Mouse (Mus musculus) midbrain, postnatal 0 days (tissue): Measurements from ENCODE around the gene Adk. TPM values are rescaled to one million over a fixed set of nuclear protein-coding genes. Genes with fewer than 3 reads are reported as not detected.

ENCODE experiments used
- ATAC-seq: fragments of 200-750 bp; cut with Nextera tagmentation; 2 replicates; pipeline ENCODE4 v1.8.0; 2017; ENCODE audit warnings: moderate number of reproducible peaks, mild to moderate bottlenecking, moderate TSS enrichment, moderate library complexity; ENCODE audit not compliant: low FRiP score
- DNase-seq: peaks from one replicate; pipeline ENCODE4 v3.0.0-alpha.2; 2015; ENCODE audit warnings: low spot score
- H3K27ac ChIP-seq: fragments of 300-500 bp; sonication (generic); 2 replicates; pipeline ENCODE4 v1.5.1; 2014; ENCODE audit warnings: low read depth, mild to moderate bottlenecking, low read length, mixed read lengths
- H3K27me3 ChIP-seq: fragments of 300-500 bp; sonication (generic); 2 replicates; pipeline ENCODE4 v1.6.1; 2014; ENCODE audit warnings: low read length, control low read depth, mixed read lengths; ENCODE audit not compliant: insufficient read depth
- H3K36me3 ChIP-seq: fragments of 300-500 bp; sonication (generic); 2 replicates; pipeline ENCODE4 v1.6.1; 2014; ENCODE audit warnings: low read length, control low read depth, mixed read lengths; ENCODE audit not compliant: insufficient read depth
- H3K4me1 ChIP-seq: fragments of 300-500 bp; sonication (generic); 2 replicates; pipeline ENCODE4 v1.6.1; 2014; ENCODE audit warnings: mild to moderate bottlenecking, control low read depth, antibody characterized with exemption, low read length, mixed read lengths; ENCODE audit not compliant: insufficient read depth
- H3K4me2 ChIP-seq: fragments of 300-500 bp; sonication (generic); 2 replicates; pipeline ENCODE4 v1.6.1; 2014; ENCODE audit warnings: low read depth, mild to moderate bottlenecking, low read length, mixed read lengths; ENCODE audit not compliant: poor library complexity, severe bottlenecking
- H3K4me3 ChIP-seq: fragments of 300-500 bp; sonication (generic); 2 replicates; pipeline ENCODE4 v1.5.1; 2014; ENCODE audit warnings: low read depth, mild to moderate bottlenecking, low read length, moderate library complexity
- H3K9ac ChIP-seq: fragments of 300-500 bp; sonication (generic); replicated peaks from 2 replicates; pipeline ENCODE4 v1.6.1; 2014; ENCODE audit warnings: mild to moderate bottlenecking, low read length, moderate library complexity, mixed read lengths; ENCODE audit not compliant: poor library complexity, severe bottlenecking
- H3K9me3 ChIP-seq: fragments of 300-500 bp; sonication (generic); 2 replicates; pipeline ENCODE4 v1.6.1; 2016; ENCODE audit warnings: low read length, control low read depth
- CTCF ChIP-seq: IDR thresholded peaks from 2 replicates; pipeline ENCODE4 v1.5.1; 2016; ENCODE audit warnings: antibody characterized with exemption, mild to moderate bottlenecking
- WGBS: fragments of 180-500 bp; shearing (Covaris S2); extraction: QIAGEN DNeasy Blood & Tissue Kit; methylation state at CpG from one replicate; pipeline ENCODE4 v1.1.7; 2014; 5-methylcytosine and 5-hydroxymethylcytosine counted together
- polyA plus RNA-seq: library from polyadenylated mRNA; unstranded; fragments of >200 nt; fragmentation: Nextera tagmentation; extraction: Ambion mirVana; gene quantifications from 2 replicates; pipeline ENCODE4 v1.2.1, GENCODE M21; 2015
- total RNA-seq: library from RNA; depleted of rRNA; stranded (reverse); fragments of >200 nt; gene quantifications from 2 replicates; pipeline ENCODE4 v1.2.3, GENCODE M21; 2014

Adk gene
- total and polyA plus RNA-seq, 2 experiments from 2014 or later, result 25.3 to 50.6 TPM

GRCm38 (mm10) chr14:21107551-21107950 lies 55.2 kb downstream of the Adk start:
- DNase-seq (no peak), ATAC-seq (no peak)
- Histone ChIP-seq H3K9ac (no peak overlapping the region), H3K36me3 (no peaks in the 10 kb centered on the region), H3K4me2 (no peak overlapping the region), H3K4me3 (no peak overlapping the region), H3K27me3 (no peaks in the 10 kb centered on the region), H3K9me3 (no peaks in the 10 kb centered on the region), H3K27ac (no peak overlapping the region), H3K4me1 (no peaks in the 10 kb centered on the region)
- 77% methylated on average over 3 of the region's 3 CpGs for WGBS
- TF ChIP-seq CTCF, result no peak

- no peak overlapping the region for H3K27ac ChIP-seq
- 78% methylated on average over 4 of the region's 4 CpGs for WGBS
- ATAC-seq (no peak), DNase-seq (peak; percentile 18)
- no peaks in the 10 kb centered on the region for H3K27me3 ChIP-seq
- no peak overlapping the region for H3K9ac ChIP-seq
- peak; percentile 45 for TF ChIP-seq CTCF
- no peak overlapping the region for H3K4me3 ChIP-seq
- no peaks in the 10 kb centered on the region for H3K36me3 ChIP-seq
- H3K9me3 ChIP-seq, result no peaks in the 10 kb centered on the region
- H3K4me2 ChIP-seq, result no peak overlapping the region
- H3K4me1 ChIP-seq, result no peaks in the 10 kb centered on the region
Observed at GRCm38 (mm10) chr14:21110492-21110891, 58.1 kb downstream of the Adk start.

- no peak for DNase-seq
Observed at GRCm38 (mm10) chr14:21111500-21111899, 59.1 kb downstream of the Adk start.

GRCm38 (mm10) chr14:21112174-21112573 lies 59.8 kb downstream of the Adk start:
- DNase-seq (no peak), ATAC-seq (no peak)
- H3K27ac ChIP-seq, result no peak overlapping the region
- WGBS, result 96% methylated on average over 5 of the region's 5 CpGs
- no peaks in the 10 kb centered on the region for H3K4me1 ChIP-seq
- no peaks in the 10 kb centered on the region for H3K9me3 ChIP-seq
- H3K36me3 ChIP-seq, result no peaks in the 10 kb centered on the region
- H3K4me2 ChIP-seq, result no peak overlapping the region
- H3K27me3 ChIP-seq, result no peaks in the 10 kb centered on the region
- no peak overlapping the region for H3K4me3 ChIP-seq
- H3K9ac ChIP-seq, result no peak overlapping the region
- no peak for TF ChIP-seq CTCF

More at GRCm38 (mm10) chr14:21111500-21111899, 59.1 kb downstream of the Adk start:
- no peak overlapping the region for H3K4me3 ChIP-seq
- H3K9ac ChIP-seq, result no peak overlapping the region
- no peak for ATAC-seq
- no peaks in the 10 kb centered on the region for H3K9me3 ChIP-seq
- no peaks in the 10 kb centered on the region for H3K27me3 ChIP-seq
- no peak for TF ChIP-seq CTCF
- 81% methylated on average over 1 of the region's 1 CpGs for WGBS
- no peak overlapping the region for H3K27ac ChIP-seq
- H3K4me1 ChIP-seq, result no peaks in the 10 kb centered on the region
- H3K4me2 ChIP-seq, result no peak overlapping the region
- H3K36me3 ChIP-seq, result no peaks in the 10 kb centered on the region

GRCm38 (mm10) chr14:21112742-21113141 lies 60.4 kb downstream of the Adk start:
- DNase-seq (no peak), ATAC-seq (no peak)
- no peaks in the 10 kb centered on the region for H3K36me3 ChIP-seq
- no peaks in the 10 kb centered on the region for H3K27me3 ChIP-seq
- no peaks in the 10 kb centered on the region for H3K4me1 ChIP-seq
- no peak overlapping the region for H3K27ac ChIP-seq
- H3K4me3 ChIP-seq, result no peak overlapping the region
- no peak for TF ChIP-seq CTCF
- no peak overlapping the region for H3K9ac ChIP-seq
- no peaks in the 10 kb centered on the region for H3K9me3 ChIP-seq
- WGBS, result 87% methylated on average over 6 of the region's 6 CpGs
- no peak overlapping the region for H3K4me2 ChIP-seq

GRCm38 (mm10) chr14:21114339-21114738 lies 62.0 kb downstream of the Adk start:
- no peak overlapping the region for H3K4me2 ChIP-seq
- TF ChIP-seq CTCF, result no peak
- H3K9me3 ChIP-seq, result no peaks in the 10 kb centered on the region
- no peak overlapping the region for H3K27ac ChIP-seq
- no peak for DNase-seq
- H3K36me3 ChIP-seq, result no peaks in the 10 kb centered on the region
- no peaks in the 10 kb centered on the region for H3K4me1 ChIP-seq
- H3K9ac ChIP-seq, result no peak overlapping the region
- H3K27me3 ChIP-seq, result no peaks in the 10 kb centered on the region
- ATAC-seq, result no peak
- no peak overlapping the region for H3K4me3 ChIP-seq

- no peak overlapping the region for H3K4me3 ChIP-seq
- no peak for ATAC-seq
- TF ChIP-seq CTCF, result no peak
Observed at GRCm38 (mm10) chr14:21115318-21115717, 62.9 kb downstream of the Adk start.

More at GRCm38 (mm10) chr14:21115318-21115717, 62.9 kb downstream of the Adk start:
- Histone ChIP-seq H3K4me2 (no peak overlapping the region), H3K27me3 (no peaks in the 10 kb centered on the region), H3K9ac (no peak overlapping the region), H3K9me3 (no peaks in the 10 kb centered on the region), H3K4me1 (no peaks in the 10 kb centered on the region), H3K27ac (no peak overlapping the region), H3K36me3 (no peaks in the 10 kb centered on the region)
- WGBS, result 55% methylated on average over 4 of the region's 4 CpGs
- DNase-seq, result no peak
